ENCODE assay signal across 18 mouse cellular contexts in genomic region chr2:110302261-110302660, GRCm38 (mm10). TPM values are rescaled to one million over a fixed set of nuclear protein-coding genes. Genes with fewer than 3 reads are reported as not detected.
"Had no signal": no experiment of that assay in that cellular context is flagged by ENCODE, and none has a peak within 500 bp of the region (broad histone marks: within the 10 kb centered on the region; RNA-seq: fewer than 3 reads in every experiment).

No protein-coding gene starts in this region.

- DNase-seq: kidney, adult 18-20 months; kidney, postnatal 4 days; lung, postnatal 10 days; lung, postnatal 4 days; midbrain, embryonic 14.5 days; retina, postnatal 1 day; right cerebral cortex, postnatal 4 days; thymus, postnatal 36 days had no signal

- H3K9ac ChIP-seq: limb, embryonic 15.5 days; liver, embryonic 15.5 days; lung, embryonic 14.5 days; neural tube, embryonic 12.5 days had no signal

- H3K27me3 ChIP-seq: limb, embryonic 15.5 days; liver, embryonic 15.5 days; neural tube, embryonic 12.5 days had no signal

- H3K4me1 ChIP-seq: liver, embryonic 15.5 days; midbrain, embryonic 10.5 days; neural tube, embryonic 12.5 days had no signal

- H3K36me3 ChIP-seq: limb, embryonic 15.5 days; liver, embryonic 15.5 days; midbrain, embryonic 10.5 days; neural tube, embryonic 12.5 days had no signal

- H3K4me2 ChIP-seq: limb, embryonic 15.5 days; liver, embryonic 15.5 days; lung, embryonic 14.5 days; neural tube, embryonic 12.5 days had no signal

- H3K4me3 ChIP-seq: layer of hippocampus, adult 2 months; left cerebral cortex, adult 2 months; limb, embryonic 15.5 days; liver, embryonic 15.5 days; midbrain, embryonic 10.5 days; neural tube, embryonic 12.5 days had no signal

- H3K9me3 ChIP-seq: limb, embryonic 15.5 days; liver, embryonic 15.5 days; midbrain, embryonic 10.5 days; neural tube, embryonic 12.5 days had no signal

- H3K27ac ChIP-seq: kidney, postnatal 0 days; layer of hippocampus, adult 2 months; left cerebral cortex, adult 2 months; liver, embryonic 15.5 days; midbrain, embryonic 10.5 days; neural tube, embryonic 12.5 days had no signal

RNA-seq across cellular contexts. Expression of gene Bbox1, which starts 12.1 kb away (rescaled TPM):
- total RNA-seq: megakaryocyte, adult 5-6 weeks; neutrophil, adult 5-6 weeks had no signal
- polyA plus RNA-seq: midbrain, embryonic 10.5 days; neural tube, embryonic 12.5 days had no signal
